Mouse (Mus musculus): ENCODE results near the gene Nrip1. TPM values are rescaled to one million over a fixed set of nuclear protein-coding genes. Genes with fewer than 3 reads are reported as not detected.

Gene Nrip1
- polyA plus RNA-seq (2014; fragmentation: Illumina TruSeq; extraction: RNeasy Lipid Tissue Mini Kit (QIAGEN cat#74804); ENCODE audit: low read depth, low replicate concordance): 32.7 TPM

DNA sequence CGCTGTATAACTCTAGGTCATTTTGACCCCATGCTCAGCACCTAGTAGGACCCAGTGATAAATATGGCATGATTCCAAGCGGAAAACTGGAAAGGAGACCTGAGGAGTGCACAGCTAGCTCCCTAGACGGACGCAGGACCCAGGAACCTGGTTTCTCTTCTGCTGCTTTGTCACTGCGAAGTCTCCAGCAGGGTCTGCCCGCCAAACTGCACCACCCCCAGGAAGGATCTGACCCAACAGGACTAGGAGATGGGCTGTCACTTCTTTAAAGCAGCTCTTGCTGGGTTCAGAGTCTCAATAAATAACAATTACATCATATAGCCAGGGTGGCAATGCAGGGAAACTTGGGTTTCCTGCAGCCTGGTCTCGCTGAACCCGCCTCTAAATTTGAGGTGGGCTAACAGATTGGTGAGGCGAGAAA, at the start of gene Nrip1:
Nrip1 (minus strand) TSS at position 157 of the 421 bp plus-strand sequence.

